Mouse (Mus musculus): ENCODE data around the gene Ust.

The Ust gene

DNA sequence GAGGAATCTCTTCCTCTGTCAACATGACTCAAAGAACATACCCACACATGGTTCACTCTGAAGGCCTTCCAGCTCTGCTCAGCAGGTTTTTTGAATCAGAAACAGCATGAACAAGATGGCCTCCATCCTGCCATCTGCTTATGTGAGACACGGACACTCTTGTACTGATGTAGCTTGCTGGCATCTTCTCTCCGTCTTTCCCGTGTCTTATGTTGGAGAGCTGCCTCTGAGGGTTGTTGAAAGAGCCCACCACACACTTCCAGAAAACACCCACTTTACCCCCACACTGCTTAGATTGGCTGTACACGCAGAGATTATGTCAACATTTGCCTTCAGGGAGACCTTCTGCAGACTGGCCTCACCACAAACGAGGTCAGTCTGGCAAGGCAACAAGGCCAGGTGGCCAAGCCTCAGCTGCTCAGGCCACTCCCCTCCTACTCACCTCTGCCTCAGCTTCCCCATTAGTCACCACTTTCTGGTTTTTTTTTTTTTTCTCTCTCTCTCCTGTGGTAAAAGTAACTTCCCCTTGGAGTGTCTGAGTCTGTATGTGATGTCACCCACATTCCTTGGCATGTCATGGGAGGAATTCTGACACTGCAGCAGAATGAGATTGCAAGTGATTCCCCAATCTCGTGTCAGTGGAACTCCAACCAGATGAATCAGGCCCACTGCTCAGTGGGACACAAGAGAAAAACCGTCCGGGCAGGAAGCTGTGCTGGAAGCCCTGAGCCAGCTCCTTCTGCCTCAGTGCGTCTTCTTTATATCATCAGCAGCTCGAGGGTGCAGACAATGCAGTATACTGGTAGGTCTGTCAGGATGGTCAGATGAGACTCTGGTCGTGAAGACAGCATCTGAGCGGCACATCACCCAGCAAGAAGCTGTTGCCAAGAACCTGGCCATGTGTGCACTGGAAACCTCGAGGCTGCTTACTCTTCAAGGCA is 19.4 kb downstream of the Ust start:
- DNase-seq: peak; percentile 48

DNA sequence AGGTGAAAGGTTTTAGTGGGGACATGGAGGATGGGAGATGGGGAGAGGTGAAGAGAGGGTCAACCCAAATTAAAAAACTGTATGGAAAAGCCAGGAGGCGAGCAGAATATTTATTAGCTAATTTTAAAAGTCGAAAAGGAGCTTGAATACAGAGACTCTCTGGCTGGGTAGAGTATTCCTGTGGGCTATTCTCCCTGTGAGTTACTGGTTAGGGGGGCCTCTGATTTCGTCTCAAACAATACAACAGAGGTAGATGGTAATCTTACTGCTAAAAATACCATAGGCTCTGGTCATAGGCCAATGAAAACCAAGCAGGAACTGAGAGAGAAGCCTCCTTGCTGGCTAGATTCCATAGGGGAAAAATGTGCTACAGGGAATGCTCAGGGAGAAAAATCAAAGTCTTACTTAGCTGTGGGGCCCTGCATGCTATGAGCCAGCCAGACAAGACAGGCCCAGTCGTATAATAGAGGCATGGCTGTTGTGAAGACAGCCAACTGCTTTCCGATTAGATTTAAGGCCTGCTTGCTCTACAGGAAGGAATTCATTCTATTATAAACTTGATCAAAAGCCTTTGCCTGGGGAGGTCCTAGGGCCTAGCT is 23.0 kb downstream of the Ust start:
- DNase-seq: no peak

DNA sequence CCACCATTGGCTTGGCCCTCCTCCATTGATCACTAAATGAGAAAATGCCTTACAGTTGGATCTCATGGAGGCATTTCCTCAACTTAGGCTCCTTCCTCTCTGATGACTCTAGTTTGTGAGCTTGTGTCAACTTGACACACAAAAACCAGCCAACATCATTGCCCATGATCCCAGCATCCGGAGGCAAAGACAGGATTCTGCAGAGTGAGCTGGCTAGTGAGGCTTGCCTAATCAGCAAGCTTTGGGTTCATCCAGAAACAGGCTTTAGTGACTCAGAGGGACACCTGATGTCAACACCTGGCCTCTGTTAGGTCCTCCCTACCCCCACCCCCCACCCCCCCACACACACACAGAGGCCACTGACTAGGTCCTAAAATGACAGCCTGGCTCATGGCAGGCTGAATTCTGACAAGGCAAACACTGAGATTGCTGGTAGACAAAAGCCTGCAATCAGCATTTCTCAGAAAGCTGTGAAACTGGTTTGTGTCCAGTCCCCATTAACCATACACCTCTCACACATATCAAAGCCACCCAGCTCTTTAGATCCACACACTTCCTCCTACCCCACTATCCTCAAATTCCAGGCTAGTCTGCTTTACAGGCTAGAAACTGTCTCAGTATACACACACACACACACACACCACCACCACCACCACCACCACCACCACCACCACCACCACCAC is 26.6 kb downstream of the Ust start:
- DNase-seq: no peak

DNA sequence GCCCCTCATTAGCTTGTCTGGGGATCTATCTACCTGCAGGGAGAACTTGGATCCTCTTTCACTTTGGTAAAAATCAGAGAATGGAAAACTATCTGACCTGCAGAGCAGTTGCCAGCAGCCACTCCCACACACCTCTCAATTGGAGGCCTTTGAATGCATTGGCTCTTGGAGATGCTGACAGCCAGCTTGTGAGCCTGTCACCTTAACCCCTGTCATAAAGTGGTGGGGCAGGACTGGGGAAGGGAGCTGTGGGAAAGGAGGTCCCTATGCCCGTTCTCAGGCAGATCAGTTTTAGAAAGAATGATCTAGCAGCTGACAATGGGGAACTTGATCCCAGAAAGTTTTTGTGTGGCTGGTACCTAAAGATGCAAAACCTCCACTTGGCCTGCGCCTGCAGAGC is 31.2 kb downstream of the Ust start:
- no peak for DNase-seq

DNA sequence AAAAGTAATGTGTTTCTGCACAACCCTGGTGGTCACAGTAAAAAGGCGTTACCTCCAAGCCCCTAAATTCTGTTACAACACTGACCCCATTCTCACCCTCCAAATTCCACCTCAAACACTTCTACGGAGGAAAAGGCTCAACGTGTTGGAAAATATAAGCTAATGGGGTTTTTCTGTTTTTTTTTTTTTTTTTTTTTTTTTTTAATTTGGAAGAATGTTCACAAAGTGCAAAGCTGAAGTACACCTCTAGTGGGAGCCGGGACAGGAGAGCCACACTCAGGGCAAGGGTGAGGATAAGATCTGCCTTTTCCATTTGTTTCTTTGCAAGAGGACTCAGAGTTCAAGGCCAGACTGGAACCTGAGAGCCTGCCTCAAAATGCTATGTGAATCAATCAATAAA is 34.1 kb downstream of the Ust start:
- DNase-seq: no peak

DNA sequence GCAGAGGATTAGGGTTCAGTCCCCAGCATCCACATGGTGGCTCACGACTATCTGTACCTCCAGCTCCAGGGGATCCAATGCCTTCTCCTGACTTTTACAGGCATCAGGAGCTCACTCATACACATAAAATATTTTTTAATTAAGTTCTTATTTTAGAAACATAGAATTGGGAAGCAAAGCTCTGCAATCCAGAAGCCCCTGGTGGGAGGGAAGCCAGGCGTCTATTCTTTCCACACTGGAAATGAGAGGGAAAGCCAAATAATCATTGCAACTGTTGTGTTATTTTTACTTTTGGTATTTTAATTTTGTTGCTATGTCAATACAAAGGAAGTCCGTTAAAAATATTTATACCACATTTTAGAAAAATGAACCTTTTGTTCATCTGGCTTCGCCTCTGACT is 35.8 kb downstream of the Ust start:
- peak; percentile 42 for DNase-seq

DNA sequence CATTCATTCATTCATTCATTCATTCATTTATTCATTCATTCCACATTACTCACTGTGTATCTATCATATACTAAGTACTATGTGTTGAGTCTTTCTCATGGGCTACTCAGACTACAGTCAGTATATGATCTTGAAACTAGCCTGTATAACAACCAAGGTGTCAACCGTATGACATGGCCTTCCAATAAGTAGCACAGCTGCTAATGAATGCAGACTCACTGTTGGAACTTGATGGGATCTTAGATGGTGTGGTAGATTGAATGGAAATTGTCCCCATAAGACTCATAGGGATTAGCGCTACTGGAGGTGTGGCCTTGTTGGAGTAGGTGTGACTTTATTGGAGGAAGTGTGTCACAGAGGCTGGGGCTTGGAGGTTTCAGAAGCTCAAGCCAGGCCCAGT is 38.8 kb downstream of the Ust start:
- DNase-seq: no peak

DNA sequence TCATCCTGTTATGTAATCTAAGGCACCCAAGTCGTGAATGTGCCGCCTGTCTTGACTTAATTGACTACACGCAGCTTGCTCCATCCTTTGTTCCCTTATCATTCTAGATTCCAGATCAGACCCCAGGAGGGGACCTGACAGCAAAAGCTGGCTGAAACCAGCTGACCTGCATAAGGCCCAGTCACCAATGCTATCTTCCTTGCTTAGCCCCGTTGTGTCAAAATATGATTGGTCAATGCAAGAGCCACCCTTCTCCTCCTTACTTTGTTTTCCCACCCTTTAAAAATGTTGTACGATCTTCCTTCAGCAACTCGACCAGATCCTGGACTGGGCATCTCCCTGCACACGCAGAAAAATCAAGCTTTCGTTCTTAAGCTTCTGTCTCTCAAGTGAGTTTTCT is 40.7 kb downstream of the Ust start:
- no peak for DNase-seq

DNA sequence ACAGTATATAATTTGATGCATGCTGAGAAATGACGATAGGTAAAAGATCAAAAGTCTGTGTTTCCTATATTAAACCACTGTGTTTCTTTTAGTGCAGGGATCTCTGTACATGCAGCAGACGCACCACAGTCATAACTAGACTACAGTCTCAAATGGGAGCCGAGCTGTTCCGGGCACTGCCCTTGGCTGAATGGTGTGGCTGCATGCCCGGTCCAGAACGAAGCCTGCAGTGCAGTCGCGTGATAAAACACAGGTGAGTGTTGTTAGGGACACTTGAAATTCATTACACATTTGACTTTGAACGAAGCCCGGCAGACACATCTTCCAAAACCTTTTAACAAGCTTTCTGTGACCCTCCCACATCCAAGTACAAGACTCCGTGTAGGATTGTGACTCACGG is 46.6 kb downstream of the Ust start:
- no peak for DNase-seq

DNA sequence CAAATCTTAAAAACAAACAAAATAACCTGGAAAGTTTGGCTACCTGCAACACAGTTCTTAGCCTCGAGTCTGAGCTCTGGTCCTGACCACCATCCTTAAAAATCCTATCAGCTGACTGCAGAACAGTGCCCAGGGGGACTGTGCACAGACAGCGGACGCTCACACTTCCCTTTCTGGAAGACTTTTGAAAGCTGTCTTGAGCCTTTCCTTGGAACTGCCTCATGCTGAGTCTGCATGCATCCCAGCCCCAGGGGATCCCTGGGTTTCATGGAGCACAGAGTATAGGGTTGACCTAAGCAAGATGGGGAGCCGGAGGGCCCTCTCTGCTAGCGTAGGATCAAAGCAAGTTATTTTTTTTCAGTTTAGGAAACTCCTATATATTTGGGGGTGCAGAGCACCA is 47.6 kb downstream of the Ust start:
- DNase-seq: no peak

DNA sequence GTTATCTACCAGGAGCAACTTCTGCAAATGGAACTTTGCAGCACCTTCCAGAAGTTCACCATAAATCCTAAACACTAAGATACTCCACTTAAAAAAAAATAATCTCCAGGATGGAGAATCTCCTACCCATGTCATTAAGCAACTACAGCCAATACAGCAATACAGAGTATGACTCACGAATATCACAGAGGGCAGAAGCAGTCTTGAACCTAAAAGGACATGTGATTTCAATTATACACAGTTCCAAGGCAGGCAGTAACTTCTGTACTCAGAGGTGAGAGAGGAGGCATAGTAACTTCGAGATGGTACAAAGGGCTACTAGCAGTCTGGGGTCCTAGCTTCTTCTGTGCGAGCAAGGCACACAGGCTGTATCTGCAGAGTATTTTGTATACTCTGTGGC is 49.1 kb downstream of the Ust start:
- no peak for DNase-seq

DNA sequence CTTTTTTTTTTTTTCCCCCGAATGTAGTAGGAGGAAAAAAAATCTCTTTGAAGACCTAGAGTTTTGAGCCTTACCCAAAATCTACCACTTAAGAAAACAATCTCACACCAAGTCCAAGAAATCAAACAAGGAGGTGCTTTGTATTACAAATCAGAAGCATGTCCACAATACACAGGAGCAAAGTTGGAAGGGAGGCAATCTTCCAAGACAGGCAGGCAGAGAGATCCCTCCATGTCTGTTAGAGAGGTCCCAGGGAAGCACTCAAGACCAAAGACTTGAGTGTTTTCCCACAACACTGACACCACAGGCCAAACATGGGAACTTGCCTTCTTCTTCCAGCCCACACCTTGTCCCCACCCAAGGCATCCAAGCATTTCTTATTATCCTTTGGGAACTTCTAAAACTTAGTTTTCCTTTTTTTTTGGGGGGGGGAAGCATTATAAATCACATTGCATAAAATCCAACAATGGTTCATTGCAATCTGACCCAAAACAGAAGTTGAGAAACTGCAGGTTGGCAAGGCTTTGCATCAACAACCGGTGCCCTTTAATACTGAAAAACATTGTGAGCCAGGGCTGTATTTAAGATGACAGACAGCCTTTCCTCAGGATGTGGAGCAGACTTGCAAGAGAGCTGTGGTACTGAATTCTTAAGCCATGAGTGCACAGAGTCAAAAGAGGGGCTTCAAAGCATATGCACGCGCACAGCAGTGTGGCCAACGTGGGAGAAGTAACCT is 49.8 kb downstream of the Ust start:
- no peak for DNase-seq

DNA sequence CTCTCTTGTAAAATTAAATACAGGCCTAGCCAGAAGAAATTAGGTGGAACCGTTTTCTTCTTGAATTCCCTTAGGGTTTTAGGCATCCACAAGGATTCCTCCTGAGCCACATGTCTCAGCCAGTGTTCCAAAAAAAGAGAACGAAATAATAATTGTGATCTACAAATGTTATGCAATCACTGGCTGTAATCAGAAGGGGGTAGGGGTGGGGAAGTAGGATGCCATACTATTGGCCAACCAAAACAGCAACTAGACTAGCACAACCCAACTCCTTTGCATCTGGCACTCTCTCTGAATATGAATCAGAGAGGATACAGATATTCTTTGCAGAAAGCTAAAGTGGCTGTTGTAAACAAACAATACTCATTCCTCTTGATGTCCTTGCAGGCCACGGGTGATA is 52.7 kb downstream of the Ust start:
- DNase-seq: peak; percentile 24

DNA sequence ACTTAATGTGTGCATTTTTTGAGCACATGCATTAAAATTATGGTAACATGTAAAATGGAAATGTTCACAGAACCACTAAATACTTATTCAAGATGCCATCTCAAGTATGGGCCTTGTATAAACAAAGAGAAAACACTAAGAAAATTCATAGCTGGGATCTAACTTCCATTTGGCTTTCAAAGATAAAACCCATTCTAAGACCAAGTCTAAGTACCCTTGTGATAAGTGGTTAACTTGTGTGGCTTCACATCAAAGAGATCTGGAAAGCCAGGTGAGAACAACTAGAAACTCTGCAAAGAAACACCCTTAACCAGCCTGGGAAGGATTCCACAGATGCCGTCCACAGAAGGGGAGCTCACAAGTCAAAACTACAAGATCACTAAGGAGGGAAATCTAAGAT is 53.4 kb downstream of the Ust start:
- no peak for DNase-seq

DNA sequence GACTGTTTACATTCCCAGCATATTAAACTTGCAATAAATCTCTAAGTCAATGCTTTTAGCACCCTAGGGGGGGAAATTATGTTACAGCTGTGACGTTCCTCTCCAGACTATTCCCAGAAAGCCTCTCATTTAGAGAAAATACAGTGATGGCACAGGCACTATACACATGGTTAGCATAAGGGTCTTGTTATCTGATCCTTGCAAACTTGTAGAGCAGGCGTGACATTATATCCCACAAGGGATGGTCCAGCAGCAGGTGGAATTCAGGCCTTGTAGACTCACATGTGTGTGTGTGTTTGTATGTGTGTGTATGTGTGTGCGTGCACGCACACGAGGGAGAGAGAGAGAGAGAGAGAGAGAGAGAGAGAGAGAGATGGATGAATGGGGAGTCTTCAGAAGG is 57.3 kb downstream of the Ust start:
- DNase-seq: no peak

DNA sequence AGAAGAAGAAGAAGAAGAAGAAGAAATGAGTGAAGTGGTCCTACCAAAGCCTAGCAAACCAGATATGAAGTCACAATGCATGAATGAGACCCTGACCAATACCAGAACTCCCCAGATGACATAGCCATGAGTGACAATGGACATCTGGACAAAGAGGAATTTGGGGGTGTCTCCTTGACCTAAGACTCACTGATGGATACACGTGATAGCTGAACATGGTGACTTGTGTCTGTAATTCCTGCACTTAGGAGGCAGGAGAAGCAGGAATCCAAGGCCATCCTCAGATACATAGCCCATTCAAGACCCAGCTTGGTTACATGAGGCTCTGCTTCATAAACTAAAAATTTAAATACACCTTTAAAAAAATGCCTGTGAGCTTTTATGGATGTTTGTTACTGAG is 63.9 kb downstream of the Ust start:
- no peak for DNase-seq

DNA sequence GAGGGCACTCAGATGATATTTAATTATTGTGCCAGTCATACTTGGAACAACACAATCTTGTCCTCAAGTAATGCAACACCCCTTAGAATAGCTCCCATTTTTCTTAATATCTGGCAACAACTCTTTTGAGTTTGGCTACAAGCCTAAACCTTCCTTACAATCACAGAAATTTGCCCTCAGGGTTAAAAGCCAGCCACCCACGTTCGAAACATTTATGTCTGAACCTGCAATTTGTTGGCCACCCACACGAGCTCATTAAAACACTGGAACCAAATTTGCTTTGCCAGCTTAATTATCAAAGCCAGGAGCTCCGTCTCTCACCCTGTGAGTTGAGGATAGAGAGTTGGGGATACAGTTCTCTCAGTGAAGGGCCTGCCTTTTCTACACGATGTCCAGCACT is 70.9 kb downstream of the Ust start:
- DNase-seq: no peak

DNA sequence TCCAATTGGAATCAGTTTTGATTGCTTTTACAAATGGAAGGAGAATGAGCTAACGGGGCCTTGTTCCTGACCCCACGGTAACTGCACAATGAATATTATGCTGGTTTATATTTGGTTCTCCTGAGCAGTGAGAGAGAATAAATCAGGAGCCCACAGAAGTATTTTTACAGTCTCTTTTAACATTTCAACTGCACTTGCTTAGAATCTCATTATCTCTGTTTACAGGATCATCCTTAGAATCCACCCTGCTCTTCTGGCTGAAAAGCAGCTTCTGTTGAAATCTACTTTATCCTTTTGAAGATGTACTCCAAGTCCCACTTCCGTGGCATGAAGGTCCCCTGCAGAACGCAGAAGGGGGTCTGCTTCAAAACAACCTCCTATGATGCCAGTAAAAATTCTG is 71.7 kb downstream of the Ust start:
- DNase-seq: no peak

DNA sequence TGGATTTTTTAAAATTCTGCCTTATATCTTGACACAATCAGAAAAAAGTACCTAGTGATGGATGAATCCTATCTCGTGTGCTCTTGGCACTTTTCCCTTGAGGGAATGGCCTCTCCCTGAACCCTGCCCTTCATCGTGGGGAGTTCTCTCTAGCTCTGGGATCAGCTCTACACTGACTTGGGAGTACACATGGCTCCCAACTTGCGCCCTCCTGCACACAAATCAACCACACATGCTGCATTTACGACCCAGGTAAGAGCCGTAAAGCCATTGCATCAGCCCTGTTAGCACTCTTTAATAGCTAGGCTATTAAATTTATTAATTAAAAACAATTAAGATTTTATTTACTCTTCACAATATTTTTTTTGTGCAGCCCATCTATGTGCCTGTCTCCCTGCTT is 74.6 kb downstream of the Ust start:
- DNase-seq: no peak

DNA sequence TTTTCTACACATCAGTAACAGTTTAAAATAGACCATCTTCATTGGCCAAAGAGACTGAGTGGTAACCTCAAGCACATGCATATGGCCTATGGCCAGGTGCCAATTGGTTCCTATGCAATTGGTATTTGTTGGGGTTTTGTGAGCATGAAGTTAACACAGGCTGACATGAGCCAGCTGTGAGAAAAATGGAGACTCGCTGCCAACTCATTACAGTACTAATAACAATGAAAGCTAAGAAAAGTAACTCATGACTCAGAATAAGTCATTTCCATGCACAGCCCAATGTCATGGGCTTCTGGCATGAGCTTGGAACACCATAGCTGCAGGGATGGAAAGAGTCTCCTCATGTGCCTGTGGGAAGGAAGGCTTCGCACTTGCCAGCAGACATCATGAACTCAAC is 86.8 kb downstream of the Ust start:
- peak; percentile 13 for DNase-seq

DNA sequence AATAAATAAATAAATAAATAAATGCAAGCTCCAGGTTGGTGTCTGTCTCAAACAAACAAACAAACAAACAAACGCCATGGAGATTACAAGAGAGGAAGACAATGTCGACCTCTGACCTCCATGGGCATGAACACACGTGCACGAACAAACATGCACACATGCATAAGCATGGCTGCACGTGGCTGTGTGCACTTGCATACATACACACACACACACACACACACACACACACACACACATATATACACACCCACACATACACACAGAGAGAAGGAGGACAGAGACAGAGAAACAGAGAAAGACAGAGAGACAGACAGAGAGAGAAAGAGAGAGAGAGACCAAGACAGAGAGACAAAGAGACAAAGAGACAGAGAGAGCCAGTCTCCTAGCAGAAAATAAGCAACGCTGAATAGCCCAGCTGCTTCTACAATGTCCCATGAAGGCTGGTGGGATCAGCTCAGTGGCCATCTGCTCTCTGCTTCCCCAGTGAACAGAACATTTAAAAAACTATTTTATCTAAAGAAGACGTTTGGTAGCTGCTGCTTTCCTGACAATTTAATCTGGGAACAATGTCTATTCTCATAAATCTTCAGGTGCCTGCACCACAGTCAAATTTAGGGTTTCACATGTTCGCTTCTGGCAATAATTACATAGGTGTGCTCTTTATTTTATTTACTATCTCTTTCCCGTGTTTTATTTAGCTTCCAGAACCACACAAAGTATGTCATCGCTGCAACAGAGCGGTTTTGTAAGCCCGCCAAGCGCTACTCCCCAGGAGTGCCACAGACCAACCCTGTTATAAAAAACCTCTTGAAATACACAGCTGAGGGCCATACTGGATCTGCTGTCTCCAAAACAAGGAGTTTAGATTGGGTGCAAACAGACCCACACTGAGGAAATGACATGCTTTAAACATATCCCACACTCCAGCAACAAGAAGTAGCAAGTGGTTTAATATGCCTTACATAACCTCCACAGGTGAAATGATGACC is 89.5 kb downstream of the Ust start:
- DNase-seq: peak; percentile 74

Measured in layer of hippocampus, adult 9-11 months (tissue).